Mouse (Mus musculus) stomach, postnatal 0 days (tissue): ENCODE data around the gene Ppp3ca. TPM values are rescaled to one million over a fixed set of nuclear protein-coding genes. Genes with fewer than 3 reads are reported as not detected.

ENCODE experiments used
- ATAC-seq: fragments of 200-750 bp; cut with Nextera tagmentation; 2 replicates; pipeline ENCODE4 v1.8.0; 2017; ENCODE audit not compliant: low FRiP score, low TSS enrichment
- DNase-seq: peaks from one replicate; pipeline ENCODE4 v3.0.0-alpha.2; 2016; ENCODE audit warnings: low spot score
- H3K27ac ChIP-seq: fragments of 300-500 bp; sonication (generic); replicated peaks from 2 replicates; pipeline ENCODE4 v1.5.1; 2014; ENCODE audit warnings: mild to moderate bottlenecking, control low read depth
- H3K27me3 ChIP-seq: fragments of 300-500 bp; sonication (generic); 2 replicates; pipeline ENCODE4 v1.6.1; 2014; ENCODE audit warnings: low read length; ENCODE audit not compliant: control insufficient read depth, insufficient read depth
- H3K36me3 ChIP-seq: fragments of 300-500 bp; sonication (generic); 2 replicates; pipeline ENCODE4 v1.6.1; 2014; ENCODE audit warnings: low read length, mixed read lengths; ENCODE audit not compliant: control insufficient read depth, insufficient read depth
- H3K4me1 ChIP-seq: fragments of 300-500 bp; sonication (generic); replicated peaks from 2 replicates; pipeline ENCODE4 v1.6.1; 2014; ENCODE audit warnings: antibody characterized with exemption; ENCODE audit not compliant: control insufficient read depth, insufficient read depth
- H3K4me2 ChIP-seq: fragments of 300-500 bp; sonication (generic); replicated peaks from 2 replicates; pipeline ENCODE4 v1.6.1; 2014; ENCODE audit warnings: low read depth, mild to moderate bottlenecking, control low read depth, moderate library complexity
- H3K4me3 ChIP-seq: fragments of 300-500 bp; sonication (generic); 2 replicates; pipeline ENCODE4 v1.5.1; 2014; ENCODE audit warnings: low read depth, low read length, control low read depth
- H3K9ac ChIP-seq: fragments of 300-500 bp; sonication (generic); 2 replicates; pipeline ENCODE4 v1.6.1; 2014; ENCODE audit warnings: mild to moderate bottlenecking, low read length, control low read depth, mixed read lengths
- H3K9me3 ChIP-seq: fragments of 300-500 bp; sonication (generic); 2 replicates; pipeline ENCODE4 v1.6.1; 2016; ENCODE audit warnings: low read length; ENCODE audit not compliant: control insufficient read depth
- CTCF ChIP-seq: IDR thresholded peaks from 2 replicates; pipeline ENCODE4 v1.5.1; 2016; ENCODE audit warnings: antibody characterized with exemption, low read depth, mild to moderate bottlenecking, moderate library complexity
- EP300 ChIP-seq: optimal IDR thresholded peaks from 2 replicates; pipeline ENCODE3; 2016; ENCODE audit warnings: antibody characterized with exemption
- WGBS: fragments of 180-500 bp; shearing (Covaris S2); extraction: QIAGEN DNeasy Blood & Tissue Kit; methylation state at CpG from one replicate; pipeline ENCODE4 v1.1.7; 2014; 5-methylcytosine and 5-hydroxymethylcytosine counted together
- polyA plus RNA-seq: library from polyadenylated mRNA; unstranded; fragments of >200 nt; fragmentation: Nextera tagmentation; extraction: Ambion mirVana; gene quantifications from 2 replicates; pipeline ENCODE4 v1.2.1, GENCODE M21; 2015

The Ppp3ca gene
- polyA plus RNA-seq, 1 experiment from 2014 or later = 50.2 TPM

- Histone ChIP-seq H3K27me3 (no peaks in the 10 kb centered on the region), H3K4me2 (no peak overlapping the region), H3K4me3 (no peak overlapping the region), H3K9ac (no peak overlapping the region), H3K36me3 (no peaks in the 10 kb centered on the region), H3K4me1 (no peaks in the 10 kb centered on the region), H3K27ac (no peak overlapping the region), H3K9me3 (no peaks in the 10 kb centered on the region)
- 98% methylated on average over 3 of the region's 3 CpGs for WGBS
- ATAC-seq = no peak
- TF ChIP-seq CTCF = no peak
- no peak for DNase-seq
Measured at GRCm38 (mm10) chr3:136866095-136866494, 196.2 kb downstream of the Ppp3ca start.

- TF ChIP-seq CTCF (no peak), EP300 (no peak)
- Histone ChIP-seq H3K4me1 (no peaks in the 10 kb centered on the region), H3K4me2 (no peak overlapping the region), H3K4me3 (no peak overlapping the region), H3K27me3 (no peaks in the 10 kb centered on the region), H3K27ac (no peak overlapping the region), H3K9me3 (no peaks in the 10 kb centered on the region), H3K36me3 (no peaks in the 10 kb centered on the region), H3K9ac (no peak overlapping the region)
- DNase-seq = no peak
- no peak for ATAC-seq
- 74% methylated on average over 3 of the region's 3 CpGs for WGBS
Measured at GRCm38 (mm10) chr3:136866571-136866970, 196.6 kb downstream of the Ppp3ca start.

GRCm38 (mm10) chr3:136867366-136867765, 197.4 kb downstream of the Ppp3ca start:
- 96% methylated on average over 2 of the region's 2 CpGs for WGBS
- no peak for ATAC-seq
- no peak for TF ChIP-seq EP300
- no peak for TF ChIP-seq CTCF

GRCm38 (mm10) chr3:136871772-136872532, 202.0 kb downstream of the Ppp3ca start:
- H3K27ac ChIP-seq = no peak overlapping the region
- H3K4me2 ChIP-seq = no peak overlapping the region
- DNase-seq = no peak

More at GRCm38 (mm10) chr3:136867366-136867765, 197.4 kb downstream of the Ppp3ca start:
- Histone ChIP-seq H3K27ac (no peak overlapping the region), H3K9me3 (no peaks in the 10 kb centered on the region), H3K36me3 (no peaks in the 10 kb centered on the region), H3K4me2 (no peak overlapping the region), H3K4me3 (no peak overlapping the region), H3K4me1 (no peaks in the 10 kb centered on the region), H3K27me3 (no peaks in the 10 kb centered on the region), H3K9ac (no peak overlapping the region)
- DNase-seq = no peak

GRCm38 (mm10) chr3:136872533-136873095, 202.7 kb downstream of the Ppp3ca start:
- Histone ChIP-seq H3K9me3 (no peaks in the 10 kb centered on the region), H3K4me2 (no peak overlapping the region), H3K4me1 (no peaks in the 10 kb centered on the region), H3K9ac (no peak overlapping the region), H3K27me3 (no peaks in the 10 kb centered on the region), H3K36me3 (0 out of 2 replicates have a peak, but pooled peaks cover 1% of the 10 kb centered on the region), H3K27ac (no peak overlapping the region), H3K4me3 (no peak overlapping the region)
- DNase-seq (no peak), ATAC-seq (no peak)
- 65% methylated on average over 8 of the region's 8 CpGs for WGBS
- no peak for TF ChIP-seq CTCF
- no peak for TF ChIP-seq EP300

More at GRCm38 (mm10) chr3:136871772-136872532, 202.0 kb downstream of the Ppp3ca start:
- WGBS = 56% methylated on average over 14 of the region's 14 CpGs
- no peak for TF ChIP-seq CTCF
- no peak for TF ChIP-seq EP300
- Histone ChIP-seq H3K9me3 (no peaks in the 10 kb centered on the region), H3K4me3 (no peak overlapping the region), H3K4me1 (no peaks in the 10 kb centered on the region), H3K27me3 (no peaks in the 10 kb centered on the region), H3K9ac (no peak overlapping the region), H3K36me3 (no peaks in the 10 kb centered on the region)
- ATAC-seq = no peak

GRCm38 (mm10) chr3:136873809-136874449, 204.0 kb downstream of the Ppp3ca start:
- WGBS = 87% methylated on average over 7 of the region's 7 CpGs
- TF ChIP-seq EP300 (no peak), CTCF (no peak)
- no peak overlapping the region for H3K27ac ChIP-seq
- no peak overlapping the region for H3K9ac ChIP-seq
- no peaks in the 10 kb centered on the region for H3K9me3 ChIP-seq
- H3K4me3 ChIP-seq = no peak overlapping the region
- no peaks in the 10 kb centered on the region for H3K4me1 ChIP-seq
- ATAC-seq (no peak), DNase-seq (no peak)
- H3K36me3 ChIP-seq = 0 out of 2 replicates have a peak, but pooled peaks cover 2% of the 10 kb centered on the region
- no peaks in the 10 kb centered on the region for H3K27me3 ChIP-seq
- H3K4me2 ChIP-seq = no peak overlapping the region
